Mouse (Mus musculus) regulatory T cell (primary cell): ENCODE measurements around the gene Lce1h.

Experiments
- in situ Hi-C: fragments of 300-600 bp; cut with MboI, MseI; formaldehyde crosslinking; loops from one replicate; pipeline ENCODE4 v1.15.1; 2025; ENCODE audit warnings: high pct_unique_total_duplicates

The Lce1h gene

DNA sequence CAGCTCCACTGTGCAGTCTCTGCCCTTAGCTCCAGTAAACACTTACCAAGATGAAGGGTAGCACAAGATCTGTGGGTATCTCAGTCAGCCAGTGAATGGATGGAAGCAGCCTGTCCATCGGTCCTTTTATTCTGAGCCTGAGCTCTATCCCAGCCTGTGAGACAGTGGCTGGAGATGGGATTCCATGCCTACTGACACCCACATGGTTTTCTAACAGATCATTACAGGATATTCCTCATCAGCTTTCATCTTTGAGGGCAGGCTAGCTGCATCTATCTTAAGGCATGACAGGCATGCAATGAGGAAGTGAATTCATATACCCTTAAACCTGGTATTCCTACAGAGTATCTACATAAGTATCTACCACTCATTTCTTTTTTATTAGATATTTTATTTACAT is at the start of gene Lce1h:
TSS of gene Lce1h (minus strand) at position 101 of the 400 bp plus-strand sequence.
- in situ Hi-C loops = no loop called here

- in situ Hi-C loops = no loop called here
Observed at GRCm38 (mm10) chr3:92807791-92808190, 42.9 kb upstream of the Lce1h start, which contains the start of gene Lce1k. Lce1k (minus strand) TSS chr3:92807891.

DNA sequence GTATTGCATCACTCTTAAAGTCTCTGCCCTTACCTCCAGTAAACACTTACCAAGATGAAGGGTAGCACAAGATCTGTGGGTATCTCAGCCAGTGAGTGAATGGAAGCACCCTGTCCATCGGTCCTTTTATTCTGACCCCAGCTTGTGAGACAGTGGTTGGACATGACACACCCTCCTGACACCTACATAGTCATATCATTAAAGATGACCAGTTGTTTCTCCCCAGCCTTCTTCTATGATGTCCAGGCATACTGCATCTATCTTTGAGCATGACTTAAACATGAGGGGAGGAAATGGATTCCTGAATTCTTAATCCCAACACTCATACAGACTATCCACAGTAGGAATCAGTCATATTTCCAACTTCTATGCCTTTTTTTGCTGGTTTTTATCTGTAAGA is 25.5 kb upstream of the Lce1h start, which contains the start of gene Lce1j:
TSS of gene Lce1j (minus strand) at position 101 of the 400 bp plus-strand sequence.
- in situ Hi-C loops = no loop called here

DNA sequence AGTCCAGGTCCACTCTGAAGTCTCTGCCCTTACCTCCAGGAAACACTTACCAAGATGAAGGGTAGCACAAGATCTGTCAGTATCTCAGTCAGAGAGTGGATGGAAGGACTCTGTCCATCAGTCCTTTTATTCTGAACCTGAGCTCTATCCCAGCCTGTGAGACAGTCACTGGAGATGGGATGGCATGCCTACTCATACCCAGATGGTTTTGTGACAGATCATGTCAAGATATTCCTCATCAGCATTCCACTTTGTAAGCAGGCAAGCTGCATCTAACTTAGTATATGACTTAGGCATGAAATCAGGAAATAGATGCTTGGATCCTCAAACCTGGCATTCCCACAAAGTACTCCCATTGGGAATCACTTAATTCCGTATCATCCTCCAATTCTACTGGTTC is 13.9 kb upstream of the Lce1h start, which contains the start of gene Lce1i:
TSS of gene Lce1i (minus strand) at position 101 of the 400 bp plus-strand sequence.
- in situ Hi-C loops = no loop called here

DNA sequence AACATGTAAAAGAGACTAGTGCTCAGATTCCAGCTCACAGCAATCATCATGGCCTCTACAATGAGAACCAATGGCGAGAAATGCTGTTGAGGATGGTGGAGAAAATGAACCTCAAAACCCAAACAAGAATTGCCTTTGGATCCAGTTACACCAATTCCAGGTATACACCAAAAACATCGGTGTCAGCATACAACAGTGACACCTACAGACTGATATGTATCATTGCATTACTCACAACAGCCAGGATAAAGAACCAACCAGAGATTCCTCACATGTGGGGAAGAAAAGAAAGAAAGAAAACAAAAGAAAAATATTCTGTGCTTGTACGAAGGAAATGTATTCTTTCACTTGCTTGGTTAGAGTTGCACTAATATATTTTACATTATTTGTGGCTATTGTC is 6.7 kb upstream of the Lce1h start:
- in situ Hi-C loops = no loop called here

GRCm38 (mm10) chr3:92753197-92753596 is 11.7 kb downstream of the Lce1h start:
- in situ Hi-C loops = no loop called here

- in situ Hi-C loops = no loop called here
Observed at GRCm38 (mm10) chr3:92752238-92752637, 12.6 kb downstream of the Lce1h start, which contains the start of gene Lce1g. Lce1g (minus strand) TSS chr3:92752338.

DNA sequence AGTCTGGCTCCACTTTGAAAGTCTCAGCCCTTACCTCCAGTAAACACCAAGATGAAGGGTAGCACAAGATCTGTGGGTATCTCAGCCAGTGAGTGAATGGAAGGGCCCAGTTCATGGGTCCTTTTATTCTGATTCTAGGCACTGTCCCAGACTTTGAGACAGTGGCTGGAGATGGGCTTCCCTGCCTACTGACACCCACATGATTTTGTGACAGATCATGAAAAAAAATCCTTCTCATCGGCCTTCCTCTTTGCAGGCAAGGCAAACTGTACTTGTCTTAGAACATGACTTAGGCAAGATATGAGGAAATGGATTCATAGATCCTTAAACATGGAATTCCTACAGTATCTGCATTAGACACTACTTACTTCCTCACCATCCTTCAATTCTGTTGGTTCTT is 25.9 kb downstream of the Lce1h start, which contains the start of gene Gm38119:
TSS of gene Gm38119 (minus strand) at position 101 of the 400 bp plus-strand sequence.
- in situ Hi-C loops = no loop called here

GRCm38 (mm10) chr3:92722631-92723030 is 42.2 kb downstream of the Lce1h start:
- in situ Hi-C loops = no loop called here

DNA sequence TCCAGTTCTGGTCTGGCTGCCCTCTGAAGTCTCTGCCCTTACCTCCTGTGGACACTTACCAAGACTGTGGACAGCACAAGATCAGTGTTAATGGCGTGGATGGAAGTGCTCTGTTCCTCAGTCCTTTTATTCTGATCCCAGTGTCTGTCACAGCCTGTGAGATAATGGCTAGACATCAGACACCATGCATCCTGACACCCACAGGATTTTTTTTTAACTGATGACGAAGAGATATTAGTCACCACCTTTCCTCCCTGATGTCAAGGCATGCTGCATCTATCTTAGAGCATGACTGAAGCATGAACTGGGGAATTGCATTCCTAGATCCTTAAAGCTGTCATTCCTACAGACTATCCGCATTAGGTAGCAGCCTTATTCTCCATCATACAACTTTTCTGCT is 44.6 kb downstream of the Lce1h start, which contains the start of gene Lce1f:
TSS of gene Lce1f (minus strand) at position 101 of the 400 bp plus-strand sequence.
- in situ Hi-C loops = no loop called here

DNA sequence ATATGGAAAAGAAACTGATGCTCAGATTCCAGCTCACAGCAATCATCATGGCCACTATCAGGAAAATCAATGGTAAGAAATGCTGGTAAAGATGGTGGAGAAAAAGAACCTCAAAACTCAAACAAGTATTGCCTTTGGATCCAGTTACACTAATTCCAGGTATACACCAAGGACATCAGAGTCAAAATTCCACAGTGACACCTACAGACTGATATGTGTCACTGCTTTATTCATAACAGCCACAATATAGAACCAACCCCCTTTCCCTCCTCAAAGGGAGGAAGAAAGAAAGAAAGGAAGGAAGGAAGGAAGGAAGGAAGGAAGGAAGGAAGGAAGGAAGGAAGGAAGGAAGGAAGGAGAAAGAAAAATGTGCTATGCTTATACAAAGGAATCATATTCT is 49.7 kb downstream of the Lce1h start:
- in situ Hi-C loops = no loop called here
